Mouse (Mus musculus): Measurements from ENCODE around the gene Gramd1b.

DNA sequence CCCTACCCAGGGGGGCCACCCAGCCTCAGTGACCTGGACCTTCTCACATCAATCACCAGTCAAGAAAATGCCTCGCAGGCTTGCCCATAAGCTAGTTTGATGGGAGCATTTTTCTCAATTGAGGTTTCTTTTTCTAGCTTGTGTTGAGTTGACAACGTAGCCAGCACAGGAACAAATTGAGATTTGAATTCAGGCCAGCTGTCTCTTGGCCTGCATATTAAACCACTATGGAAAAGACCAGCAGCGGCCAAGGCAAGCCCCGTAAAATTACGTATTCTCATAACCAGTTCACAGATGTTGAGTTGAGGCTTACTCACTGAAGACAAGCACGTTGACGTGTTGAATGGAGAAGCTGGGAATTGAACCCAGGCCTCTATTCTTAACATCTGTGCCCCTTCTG, 248.2 kb downstream of the Gramd1b start:
- TF ChIP-seq CTCF (IDR thresholded peaks at IDR 0.05; ENCODE audit: borderline replicate concordance, insufficient read depth, low read depth, low read length) (no peak), POLR2A (IDR thresholded peaks at IDR 0.05; ENCODE audit: borderline replicate concordance, insufficient read depth, low read length) (no peak)
